Mouse (Mus musculus) heart, postnatal 10 days (tissue): ENCODE measurements around the gene Trim10. TPM values are rescaled to one million over a fixed set of nuclear protein-coding genes. Genes with fewer than 3 reads are reported as not detected.
"Not testable (repeated sequence)": the region's sequence is repeated elsewhere in the genome, so short reads cannot be mapped to it uniquely, and the experiment has no call there.

Experiments
- DNase-seq, 2 experiments: peaks; one replicate each; pipeline ENCODE4 v3.0.0; 2021
- intact Hi-C: fragments of 180-260 bp; cut with DNase I; formaldehyde crosslinking; loops from one replicate; pipeline ENCODE4 v1.15.1; 2025
- total RNA-seq, 2 experiments: library from RNA; stranded (reverse); gene quantifications; 2 replicates each; pipeline ENCODE4 v1.2.3; 2021

Trim10 gene
- total RNA-seq, 2 experiments from 2014 or later = 0.60 to 0.93 TPM

GRCm38 (mm10) chr17:36855484-36855883 is 13.9 kb upstream of the Trim10 start:
- DNase-seq = no peak

GRCm38 (mm10) chr17:36856236-36856635 is 13.1 kb upstream of the Trim10 start:
- intact Hi-C loops = no loop called here
- DNase-seq = no peak

More at GRCm38 (mm10) chr17:36855484-36855883, 13.9 kb upstream of the Trim10 start:
- intact Hi-C loops = no loop called here

DNA sequence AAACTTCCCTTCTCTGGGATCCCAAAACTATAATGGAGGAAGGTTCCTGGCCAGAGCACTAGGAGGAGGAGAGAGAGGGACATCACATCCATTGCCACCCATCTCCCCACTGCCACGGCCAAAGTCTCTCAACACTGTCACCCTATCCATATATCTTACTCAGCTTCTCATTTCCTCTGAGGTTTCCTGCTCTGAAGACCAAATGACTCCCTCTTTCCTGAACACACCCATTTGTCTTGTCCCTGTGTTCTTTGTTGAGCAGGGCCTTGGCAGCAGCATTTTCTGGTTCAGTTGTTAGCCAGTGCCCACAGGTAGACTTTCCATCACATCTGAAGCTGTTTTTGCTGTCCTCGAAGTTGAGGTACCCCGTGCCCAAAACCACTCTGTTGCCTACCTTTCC is 11.2 kb upstream of the Trim10 start:
- no peak for DNase-seq
- intact Hi-C loops = no loop called here

- no peak for DNase-seq
- intact Hi-C loops = no loop called here
Observed at GRCm38 (mm10) chr17:36861680-36862079, 7.7 kb upstream of the Trim10 start.

DNA sequence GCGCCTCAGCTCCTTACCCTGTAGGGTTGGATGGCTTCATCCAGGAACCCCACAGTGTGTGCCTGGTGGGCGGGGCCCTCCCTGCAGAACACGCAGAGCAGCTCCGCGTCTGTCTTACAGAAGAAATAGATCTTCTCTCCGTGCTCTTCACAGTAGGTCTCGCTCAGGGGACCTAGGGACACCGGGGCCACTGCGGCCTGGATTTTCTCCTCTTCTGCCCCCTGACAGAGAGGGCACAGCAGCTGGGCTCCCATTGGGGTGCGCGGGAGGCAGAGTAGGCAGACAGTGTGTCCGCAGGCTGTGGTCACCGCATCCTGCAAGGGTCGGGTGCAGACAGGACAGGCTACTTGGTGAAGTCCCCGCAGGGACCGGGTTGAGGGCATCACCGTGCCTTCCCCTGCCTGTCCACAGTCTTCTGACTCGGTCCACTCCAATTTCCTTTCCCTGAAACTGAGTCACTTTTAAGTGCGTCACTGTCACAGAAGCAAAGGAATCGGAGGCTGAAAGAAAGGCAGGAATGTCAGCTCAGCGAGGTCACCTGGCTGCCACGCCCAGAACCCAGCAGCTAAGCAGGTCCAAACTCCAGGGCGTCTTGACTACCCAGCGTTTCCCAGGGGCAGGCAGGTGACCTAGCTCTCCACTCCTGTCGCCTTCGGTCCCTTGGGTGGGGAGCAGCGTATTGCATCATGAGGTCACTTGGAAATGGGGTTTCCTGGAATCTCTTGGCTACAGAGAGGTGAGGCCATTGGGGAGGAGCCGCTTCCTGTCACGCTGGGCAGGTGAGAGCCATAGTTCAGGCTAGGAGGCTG is 2.5 kb upstream of the Trim10 start, which contains the start of gene Trim15:
Gene Trim15 (minus strand): TSS at position 492 of the 809 bp plus-strand sequence.
- no peak for DNase-seq
- intact Hi-C loops = no loop called here

DNA sequence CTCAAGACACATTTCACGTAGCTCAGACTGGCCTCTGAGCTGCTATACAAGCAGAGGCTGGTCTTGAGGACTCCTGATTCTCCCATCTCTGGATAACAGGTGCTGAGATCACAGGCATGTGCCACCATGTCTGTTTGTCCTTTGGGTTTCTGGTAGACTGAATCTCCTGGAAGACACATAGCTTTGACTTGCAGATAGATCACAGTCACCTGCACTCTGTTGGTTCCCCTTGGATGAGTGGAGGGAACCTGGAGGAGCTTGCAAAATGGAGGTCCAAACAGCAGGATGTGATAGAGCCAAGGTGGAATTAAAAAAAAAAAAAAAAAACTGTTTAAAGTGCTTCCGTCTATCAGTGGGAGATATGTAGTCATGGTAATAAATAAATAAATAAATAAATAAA is 538 bp upstream of the Trim10 start:
- intact Hi-C loops = no loop called here
- DNase-seq = no peak

GRCm38 (mm10) chr17:36869955-36870810 is 809 bp downstream of the Trim10 start:
- intact Hi-C loops = no loop called here
- DNase-seq = peak; percentile 24 to 52

DNA sequence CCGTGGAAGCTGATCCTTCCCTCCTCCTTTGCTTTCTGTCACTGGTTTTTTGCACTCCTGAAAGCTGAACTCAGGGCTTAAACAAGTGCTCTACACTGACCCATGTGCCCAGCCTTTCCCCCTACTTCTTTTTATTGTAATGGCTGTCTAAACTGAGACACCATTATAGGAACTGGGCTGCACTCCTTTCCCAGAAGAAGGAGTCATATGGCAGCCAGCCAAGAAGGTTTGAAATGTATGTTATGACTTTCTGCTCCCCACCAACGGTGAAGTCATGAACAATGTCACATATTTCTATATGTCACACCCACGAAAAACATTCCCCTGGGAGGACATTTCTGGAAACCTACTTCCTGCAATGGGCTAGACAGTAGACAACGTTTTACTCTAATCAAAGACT is 5.3 kb downstream of the Trim10 start:
- DNase-seq = no peak
- intact Hi-C loops = no loop called here

DNA sequence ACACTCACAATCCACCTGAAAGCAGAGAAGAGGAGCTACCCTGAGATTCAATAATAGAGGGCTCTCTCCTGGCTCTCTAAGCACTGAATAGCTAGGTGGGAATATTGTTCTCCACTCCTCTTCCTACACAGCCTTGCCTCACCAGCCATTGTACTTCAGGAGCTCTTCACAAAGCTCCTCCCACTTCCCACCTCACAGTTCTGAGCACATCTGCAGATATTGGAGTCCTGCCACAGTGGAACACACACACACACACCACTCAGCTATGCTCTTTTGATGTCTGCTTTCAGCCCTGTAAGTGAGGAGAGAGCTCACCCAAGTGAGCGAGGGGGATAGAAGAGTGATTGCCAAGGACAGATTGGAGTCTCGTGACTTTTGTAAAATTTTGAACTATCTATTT is 14.0 kb downstream of the Trim10 start:
- no peak for DNase-seq
- intact Hi-C loops = no loop called here

DNA sequence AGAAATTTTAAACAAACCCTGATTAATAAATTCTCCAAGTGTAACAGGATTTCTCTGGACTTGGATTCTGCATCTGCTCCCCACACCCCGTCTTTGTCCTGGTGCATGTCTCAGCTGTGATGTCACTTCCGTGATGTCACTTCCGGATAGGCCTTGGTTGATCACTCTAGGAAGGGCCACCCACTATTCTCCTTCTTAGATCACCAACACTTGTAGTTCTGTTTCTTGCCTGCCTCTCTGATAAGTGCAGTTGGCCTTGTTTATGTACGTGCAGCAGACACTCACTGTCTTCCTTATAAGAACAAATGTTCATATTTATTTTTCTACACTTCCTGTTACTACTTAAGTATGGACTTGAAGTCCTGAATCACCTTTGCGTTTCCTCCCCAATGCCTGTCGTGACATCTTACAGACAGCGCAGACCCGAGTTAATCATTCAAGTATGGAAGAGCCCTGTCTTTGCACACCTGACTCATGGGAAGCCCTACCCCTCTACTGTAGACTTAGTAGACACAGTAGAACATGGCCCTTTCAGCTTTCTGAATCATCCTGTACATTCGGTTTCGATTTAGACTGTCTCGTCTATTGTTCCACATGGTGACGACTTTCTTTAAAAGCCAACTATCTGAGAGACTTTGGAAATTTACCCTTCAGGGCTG is 15.9 kb downstream of the Trim10 start:
- intact Hi-C loops = no loop called here
- no peak for DNase-seq

DNA sequence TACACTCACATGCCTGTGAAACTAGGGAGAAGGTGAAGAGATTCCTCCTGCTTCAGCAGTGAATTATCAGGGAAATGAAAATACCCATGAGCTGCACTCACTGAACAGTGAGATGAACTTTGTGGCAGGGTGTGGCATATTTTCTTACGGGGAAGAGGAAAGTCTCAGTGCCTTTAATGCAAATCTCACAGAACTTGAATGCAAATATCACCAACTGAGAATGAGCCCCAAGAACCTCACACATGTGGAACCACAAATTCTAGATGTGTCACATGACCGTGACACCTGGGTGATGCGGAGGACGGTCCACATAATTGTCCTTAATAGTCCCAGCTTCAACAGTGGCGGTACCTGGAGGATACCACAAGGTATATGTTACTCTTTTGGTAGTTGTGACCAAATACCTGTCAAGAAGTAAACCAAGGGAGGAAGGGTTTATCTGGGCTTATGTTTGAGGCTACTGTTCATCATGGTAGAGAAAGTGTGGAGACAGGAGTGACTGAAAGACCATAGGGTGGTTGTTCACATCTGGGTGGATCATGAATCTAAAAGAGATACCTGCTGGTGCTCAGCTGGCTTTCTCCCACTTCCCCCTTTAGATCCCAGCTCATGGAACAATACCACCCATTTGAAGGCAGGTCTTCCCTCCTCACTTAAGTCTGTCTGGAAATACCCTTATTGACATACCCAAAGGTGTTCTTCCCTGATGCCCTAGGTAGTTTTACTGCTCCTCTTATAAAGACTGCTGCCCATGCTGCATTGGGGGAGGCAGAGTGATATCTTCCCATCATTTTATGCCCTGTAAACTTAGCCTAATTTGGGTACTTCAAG is 20.9 kb downstream of the Trim10 start, which contains the start of gene Trim40:
Gene Trim40 (minus strand): TSS at position 51 of the 831 bp plus-strand sequence.
- intact Hi-C loops = loop anchor here (5.0 kb wide), 2 partner anchors 68 to 312 kb away; partner anchors contain the start of gene Olfr94
- no peak for DNase-seq

DNA sequence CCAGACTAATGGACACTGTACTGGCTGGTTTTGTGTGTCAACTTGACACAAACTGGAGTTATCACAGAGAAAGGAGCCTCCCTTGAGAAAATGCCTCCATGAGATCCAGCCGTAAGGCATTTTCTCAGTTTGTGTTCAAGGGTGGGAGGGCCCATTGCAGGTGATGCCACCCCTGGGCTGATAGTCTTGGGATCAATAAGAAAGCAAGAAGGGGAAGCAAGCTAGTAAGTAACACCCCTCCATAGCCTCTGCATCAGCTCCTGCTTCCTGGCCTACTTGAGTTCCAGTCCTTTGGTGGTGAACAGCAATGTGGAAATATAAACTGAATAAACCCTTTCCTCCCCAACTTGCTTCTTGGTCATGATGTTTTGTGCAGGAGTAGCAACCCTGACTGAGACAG is 22.1 kb downstream of the Trim10 start:
- intact Hi-C loops = loop anchor here (5.0 kb wide), 2 partner anchors 69 to 311 kb away; partner anchors contain the start of gene Olfr94
- not testable (repeated sequence) for DNase-seq

DNA sequence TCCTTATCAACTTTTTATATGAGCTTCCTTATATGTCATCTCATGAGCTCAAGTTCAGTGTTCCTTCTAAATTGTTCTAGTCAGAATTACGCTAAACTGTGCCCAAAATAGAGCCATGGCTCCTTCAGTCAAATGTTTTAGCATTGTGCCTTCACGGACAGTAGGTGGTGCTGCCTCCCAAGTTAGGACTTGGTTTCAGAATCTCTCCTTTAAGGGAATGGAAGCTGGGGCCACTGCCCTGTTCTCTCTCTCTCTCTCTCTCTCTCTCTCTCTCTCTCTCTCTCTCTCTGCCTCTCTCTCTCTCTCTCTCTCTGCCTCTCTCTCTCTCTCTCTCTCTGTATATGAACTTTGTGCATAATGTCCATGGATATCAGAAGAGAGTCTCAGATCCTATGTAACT is 23.0 kb downstream of the Trim10 start:
- peak; percentile 40 to 51 for DNase-seq
- intact Hi-C loops = loop anchor here (2.0 to 5.0 kb wide), 3 partner anchors 22 to 310 kb away; partner anchors contain the start of gene Olfr94

DNA sequence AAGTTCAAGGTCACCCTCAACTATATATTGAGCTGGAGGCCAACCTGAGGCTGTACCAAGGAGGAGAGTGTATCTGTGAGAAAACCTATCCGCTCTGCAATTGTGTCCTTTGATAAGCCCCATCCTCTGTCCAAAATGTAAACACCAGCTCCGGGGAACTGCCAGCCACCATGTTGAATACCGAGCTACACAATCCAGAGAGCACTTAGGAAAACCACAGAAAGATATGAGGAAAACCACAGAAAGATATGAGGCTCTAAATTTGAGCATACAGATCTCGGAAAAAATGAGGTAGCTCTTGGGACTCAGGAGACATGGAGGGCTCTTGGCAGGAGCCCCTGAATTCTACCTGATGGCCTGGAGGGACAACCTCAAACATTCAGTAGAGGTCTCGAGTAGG is 24.0 kb downstream of the Trim10 start:
- DNase-seq = no peak
- intact Hi-C loops = loop anchor here (2.0 to 5.0 kb wide), 3 partner anchors 21 to 309 kb away; partner anchors contain the start of gene Olfr94

DNA sequence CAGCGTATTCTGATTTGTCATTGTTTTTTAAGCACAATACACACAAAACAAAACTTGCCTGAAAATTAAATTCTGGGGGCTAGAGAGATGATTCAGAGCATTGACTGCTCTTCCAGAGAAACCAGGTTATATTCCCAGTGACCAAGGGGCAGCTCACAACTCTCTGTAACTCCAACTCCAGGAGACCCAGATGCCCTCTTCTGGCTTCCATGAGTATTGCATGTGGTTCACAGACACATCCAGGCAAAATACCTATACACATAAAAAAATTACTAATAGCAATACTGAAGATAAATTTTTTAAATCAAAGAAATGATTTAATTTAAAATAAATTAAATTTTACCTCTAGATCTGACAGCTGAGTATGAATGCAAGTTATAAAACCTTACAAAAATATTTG is 27.2 kb downstream of the Trim10 start:
- intact Hi-C loops = no loop called here
- peak; percentile 24 to 63 for DNase-seq

DNA sequence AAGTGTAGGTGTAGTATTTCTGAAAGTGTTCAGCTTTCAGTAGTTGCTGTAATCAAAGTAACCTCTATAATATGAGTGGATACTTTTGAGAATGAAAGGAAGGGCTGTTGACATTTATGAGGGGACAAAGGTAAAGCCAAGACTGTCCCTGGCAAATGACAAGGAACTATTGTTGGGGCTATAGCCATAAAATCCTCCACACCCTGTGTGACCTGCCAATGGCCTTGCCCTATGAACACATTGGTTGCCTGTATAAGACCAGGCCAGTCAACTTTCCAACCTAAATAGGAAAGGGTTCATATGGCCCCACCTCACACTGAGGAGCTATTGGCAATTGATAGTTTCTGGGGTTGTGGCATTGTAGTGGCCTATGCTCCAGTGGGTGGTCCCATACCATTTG is 27.7 kb downstream of the Trim10 start:
- intact Hi-C loops = no loop called here

GRCm38 (mm10) chr17:36897552-36898205 is 28.3 kb downstream of the Trim10 start, which contains the start of gene Trim31:
Gene Trim31 (plus strand): TSS chr17:36898118.
- DNase-seq = no peak
- intact Hi-C loops = no loop called here

More for the DNA sequence above, 27.7 kb downstream of the Trim10 start:
- DNase-seq = no peak

DNA sequence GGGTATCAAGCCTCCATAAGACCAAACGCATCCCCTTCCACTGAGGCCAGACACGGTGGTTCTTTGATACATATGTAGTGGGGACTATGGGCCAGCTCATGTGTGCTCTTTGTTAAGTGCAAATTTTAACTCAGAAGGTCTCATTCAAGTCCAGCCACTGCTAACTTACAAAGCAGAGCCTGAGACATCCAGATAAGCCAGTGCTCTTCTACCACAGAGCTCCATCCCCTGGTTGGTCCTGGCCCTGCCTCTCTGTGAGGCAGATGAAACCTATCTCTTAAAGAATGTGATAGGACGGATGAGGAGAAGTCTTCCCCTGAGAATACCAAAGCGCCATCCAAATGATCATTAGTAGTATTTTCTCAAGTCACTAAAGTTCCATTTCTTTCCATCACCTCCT is 30.0 kb downstream of the Trim10 start:
- intact Hi-C loops = no loop called here
- no peak for DNase-seq

- intact Hi-C loops = no loop called here
- no peak for DNase-seq
Observed at GRCm38 (mm10) chr17:36900001-36900400, 30.6 kb downstream of the Trim10 start.
